Mouse (Mus musculus): ENCODE results near the gene Aldh3b2.

GRCm38 (mm10) chr19:3931716-3932115 is 40.4 kb upstream of the Aldh3b2 start:
- no peak for TF ChIP-seq GATA1 (IDR thresholded peaks at IDR 0.05; ENCODE audit: borderline replicate concordance, low read length)
- TF ChIP-seq FLI1 (IDR thresholded peaks at IDR 0.05; ENCODE audit: low read length) = no peak
